Mouse (Mus musculus): ENCODE results near the gene 2010111I01Rik.

GRCm38 (mm10) chr13:63126206-63126605 lies 161.5 kb downstream of the 2010111I01Rik start:
- no peak for TF ChIP-seq CTCF (IDR thresholded peaks at IDR 0.05; ENCODE audit: low read depth, low read length)
- no peak for TF ChIP-seq POLR2A (IDR thresholded peaks at IDR 0.05; ENCODE audit: borderline replicate concordance, low read depth, low read length)

Measured in bone marrow macrophage, adult 2 months (primary cell).